Mouse (Mus musculus): ENCODE measurements at regions not wholly inside any gene's neighbourhood (a gene's known extent, or its start where the extent isn't known, plus 50 kb on each side); places are given as distances from the start of the nearest gene placed in this dataset.
"Not testable (repeated sequence)": the region's sequence is repeated elsewhere in the genome, so short reads cannot be mapped to it uniquely, and the experiment has no call there.

- no peaks in the 10 kb centered on the region for H3K27me3 ChIP-seq (ENCODE audit: control insufficient read depth, insufficient read depth, low read length)
- 88% methylated on average over 4 of the region's 4 CpGs for WGBS
- peaks cover 4% of the 10 kb centered on the region; the same call in 1 of the 2 replicates for H3K9me3 ChIP-seq (ENCODE audit: control insufficient read depth, low read length)
- no peak overlapping the region for H3K9ac ChIP-seq
- H3K4me1 ChIP-seq (replicated peaks; ENCODE audit: control insufficient read depth, insufficient read depth, low read length) = no peaks in the 10 kb centered on the region
- no peak overlapping the region for H3K4me3 ChIP-seq (replicated peaks; ENCODE audit: low read length)
- no peak overlapping the region for H3K4me2 ChIP-seq (replicated peaks)
- ATAC-seq (ENCODE audit: low FRiP score) = no peak
- H3K36me3 ChIP-seq (replicated peaks; ENCODE audit: control insufficient read depth, insufficient read depth) = no peaks in the 10 kb centered on the region
- no peak for DNase-seq (ENCODE audit: low spot score)
- no peak overlapping the region for H3K27ac ChIP-seq
Observed at GRCm38 (mm10) chr2:18460901-18461300, 68.3 kb upstream of the Dnajc1 start.

GRCm38 (mm10) chr2:18460281-18460680 is 67.7 kb upstream of the Dnajc1 start:
- H3K36me3 ChIP-seq (replicated peaks; ENCODE audit: control insufficient read depth, insufficient read depth); ATAC-seq (ENCODE audit: low FRiP score); H3K4me3 ChIP-seq (replicated peaks; ENCODE audit: low read length); H3K9me3 ChIP-seq (ENCODE audit: control insufficient read depth, low read length); H3K9ac ChIP-seq; H3K27me3 ChIP-seq (ENCODE audit: control insufficient read depth, insufficient read depth, low read length); H3K4me1 ChIP-seq (replicated peaks; ENCODE audit: control insufficient read depth, insufficient read depth, low read length); H3K27ac ChIP-seq; H3K4me2 ChIP-seq (replicated peaks); DNase-seq (ENCODE audit: low spot score): not testable (repeated sequence)
- 85% methylated on average over 3 of the region's 3 CpGs for WGBS

GRCm38 (mm10) chr2:18453426-18453825 is 60.8 kb upstream of the Dnajc1 start:
- H3K4me3 ChIP-seq (replicated peaks; ENCODE audit: low read length); H3K27ac ChIP-seq; H3K9me3 ChIP-seq (ENCODE audit: control insufficient read depth, low read length); H3K4me1 ChIP-seq (replicated peaks; ENCODE audit: control insufficient read depth, insufficient read depth, low read length); H3K4me2 ChIP-seq (replicated peaks); H3K27me3 ChIP-seq (ENCODE audit: control insufficient read depth, insufficient read depth, low read length); H3K36me3 ChIP-seq (replicated peaks; ENCODE audit: control insufficient read depth, insufficient read depth); DNase-seq (ENCODE audit: low spot score); ATAC-seq (ENCODE audit: low FRiP score); H3K9ac ChIP-seq: not testable (repeated sequence)
- WGBS = 48% methylated on average over 2 of the region's 2 CpGs

- no peaks in the 10 kb centered on the region for H3K4me1 ChIP-seq (replicated peaks; ENCODE audit: control insufficient read depth, insufficient read depth, low read length)
- ATAC-seq (ENCODE audit: low FRiP score) (no peak), DNase-seq (ENCODE audit: low spot score) (no peak)
- WGBS = 18% methylated on average over 1 of the region's 1 CpGs
- H3K4me3 ChIP-seq (replicated peaks; ENCODE audit: low read length) = no peak overlapping the region
- no peaks in the 10 kb centered on the region for H3K27me3 ChIP-seq (ENCODE audit: control insufficient read depth, insufficient read depth, low read length)
- no peaks in the 10 kb centered on the region for H3K9me3 ChIP-seq (ENCODE audit: control insufficient read depth, low read length)
- H3K9ac ChIP-seq = no peak overlapping the region
- no peak overlapping the region for H3K4me2 ChIP-seq (replicated peaks)
- no peaks in the 10 kb centered on the region for H3K36me3 ChIP-seq (replicated peaks; ENCODE audit: control insufficient read depth, insufficient read depth)
- no peak overlapping the region for H3K27ac ChIP-seq
Observed at GRCm38 (mm10) chr2:18445809-18446208, 53.2 kb upstream of the Dnajc1 start.
